8 mouse cellular contexts compared by ENCODE assay signal in genomic region chr19:7274326-7274990, GRCm38 (mm10). TPM values are rescaled to one million over a fixed set of nuclear protein-coding genes. Genes with fewer than 3 reads are reported as not detected.
A peak's percentile ranks its signal among the peaks of the same experiment; 100 is the strongest.
DNase-seq lines count a peak whose midpoint lies in the region; ATAC-seq and TF ChIP-seq lines count a peak whose summit lies in the region.

No protein-coding gene starts in this region.

- no peak overlapping the region for H3K4me3 ChIP-seq in thymus, adult 2 months (ENCODE audit: control insufficient read depth, insufficient read depth, low read length)
- H3K4me3 ChIP-seq in midbrain, embryonic 15.5 days, result no peak overlapping the region

- H3K27me3 ChIP-seq in thymus, adult 2 months (ENCODE audit: control insufficient read depth, insufficient read depth, low read length), result no peaks in the 10 kb centered on the region
- H3K27me3 ChIP-seq in midbrain, embryonic 15.5 days (replicated peaks), result no peaks in the 10 kb centered on the region

- H3K27ac ChIP-seq in thymus, adult 2 months (ENCODE audit: control insufficient read depth, insufficient read depth, low read length), result no peak overlapping the region
- peak overlapping the region; percentile 75 for H3K27ac ChIP-seq in midbrain, embryonic 15.5 days

- peaks cover 14% of the 10 kb centered on the region for H3K4me1 ChIP-seq in thymus, adult 2 months (replicated peaks; ENCODE audit: control insufficient read depth, insufficient read depth, low read length)
- H3K4me1 ChIP-seq in midbrain, embryonic 15.5 days, result peaks cover 65% of the 10 kb centered on the region

- 30% methylated on average over 13 of the region's 13 CpGs for WGBS in thymus, adult 2 months
- whole genome bisulfite sequencing in midbrain, embryonic 15.5 days, result 74% methylated on average over 13 of the region's 13 CpGs

- H3K9me3 ChIP-seq in midbrain, embryonic 15.5 days, result no peaks in the 10 kb centered on the region

- TF ChIP-seq POLR2A in thymus, adult 2 months (IDR thresholded peaks at IDR 0.05; ENCODE audit: control insufficient read depth, extremely low read depth, insufficient read depth, low read length, poor library complexity), result no peak

- no peak overlapping the region for H3K9ac ChIP-seq in midbrain, embryonic 15.5 days

- DNase-seq in adrenal gland, adult (ENCODE audit: inconsistent age in 2 of 2, low spot score in 1 of 2), result peak; percentile 38 to 75
- DNase-seq in adrenal gland, postnatal 4 days (ENCODE audit: low spot score in 2 of 2), result no peak
- peak; percentile 10 for DNase-seq in thymus, postnatal 0 days (ENCODE audit: low spot score)
- no peak for DNase-seq in thymus, adult 2 months
- DNase-seq in heart, postnatal 10 days, result peak; percentile 64 to 68
- no peak for DNase-seq in kidney, postnatal 36 days
- no peak for DNase-seq in gastrocnemius, postnatal 36 days

- ATAC-seq in midbrain, embryonic 15.5 days (replicated peaks), result no peak

- no peak overlapping the region for H3K4me2 ChIP-seq in midbrain, embryonic 15.5 days

- no peak for TF ChIP-seq CTCF in thymus, adult 2 months (IDR thresholded peaks at IDR 0.05; ENCODE audit: borderline replicate concordance, control insufficient read depth, extremely low read depth, insufficient read depth, low read length, poor library complexity)

- intact Hi-C loops in heart, postnatal 10 days (cut with DNase I), result no loop called here
- intact Hi-C loops in gastrocnemius, postnatal 36 days (cut with DNase I), result no loop called here

- H3K36me3 ChIP-seq in thymus, adult 2 months (ENCODE audit: control insufficient read depth, insufficient read depth, low read length), result peaks cover 18% of the 10 kb centered on the region
- peaks cover 26% of the 10 kb centered on the region for H3K36me3 ChIP-seq in midbrain, embryonic 15.5 days (replicated peaks)

RNA-seq across cellular contexts. Expression of gene Rcor2, which starts 7.3 kb away (rescaled TPM):
- total RNA-seq in adrenal gland, postnatal 4 days (2021), result 10 to 100 TPM; 13.4 to 14.8 TPM
- 7.3 and 8.1 TPM in 2 replicates for polyA plus RNA-seq in thymus, postnatal 0 days (2015; fragmentation: Nextera tagmentation; extraction: Ambion mirVana)
- polyA plus RNA-seq in thymus, adult 2 months (2012; rRNA removed), result 31.2 and 42.8 TPM in 2 replicates
- total RNA-seq in heart, postnatal 10 days (2021), result 10 to 100 TPM; 12.9 to 26.0 TPM
- polyA plus RNA-seq in midbrain, embryonic 15.5 days (2015; fragmentation: Nextera tagmentation; extraction: Ambion mirVana), result 25.3 and 30.4 TPM in 2 replicates
- total RNA-seq in gastrocnemius, postnatal 36 days (2021), result 1 to 10 TPM; 1.8 to 2.1 TPM

RNA-seq across cellular contexts. Expression of gene Naa40, which starts 33.5 kb away (rescaled TPM):
- 10 to 100 TPM; 47.1 to 48.3 TPM for total RNA-seq in adrenal gland, postnatal 4 days (2021)
- polyA plus RNA-seq in thymus, postnatal 0 days (2015; fragmentation: Nextera tagmentation; extraction: Ambion mirVana), result 63.9 TPM in 2 replicates
- polyA plus RNA-seq in thymus, adult 2 months (2012; rRNA removed), result 55.9 and 71.6 TPM in 2 replicates
- total RNA-seq in heart, postnatal 10 days (2021), result 10 to 100 TPM; 25.5 to 28.7 TPM
- polyA plus RNA-seq in midbrain, embryonic 15.5 days (2015; fragmentation: Nextera tagmentation; extraction: Ambion mirVana), result 70.1 and 75.1 TPM in 2 replicates
- 10 to 100 TPM in 1 of 2 experiments, 1 to 10 TPM in 1; 7.8 to 11.3 TPM for total RNA-seq in gastrocnemius, postnatal 36 days (2021)

RNA-seq across cellular contexts. Expression of gene Cox8a, which starts 57.0 kb away (rescaled TPM):
- 100 to 1,000 TPM; 687 to 720 TPM for total RNA-seq in adrenal gland, postnatal 4 days (2021)
- 1,177 and 1,274 TPM in 2 replicates for polyA plus RNA-seq in thymus, postnatal 0 days (2015; fragmentation: Nextera tagmentation; extraction: Ambion mirVana)
- 1,690 and 1,818 TPM in 2 replicates for polyA plus RNA-seq in thymus, adult 2 months (2012; rRNA removed)
- 100 to 1,000 TPM; 661 to 717 TPM for total RNA-seq in heart, postnatal 10 days (2021)
- polyA plus RNA-seq in midbrain, embryonic 15.5 days (2015; fragmentation: Nextera tagmentation; extraction: Ambion mirVana), result 837 and 848 TPM in 2 replicates
- 10 to 100 TPM; 80.2 to 87.0 TPM for total RNA-seq in gastrocnemius, postnatal 36 days (2021)

Comparison
In these comparisons a context has a peak if more than half of its experiments do, and no peak if none do; other contexts are left out.
1. DNase-seq: peak in adrenal gland, adult (2 of 2), thymus, postnatal 0 days (single experiment) and heart, postnatal 10 days (2 of 2); none in adrenal gland, postnatal 4 days (0 of 2), thymus, adult 2 months (single experiment), kidney, postnatal 36 days (0 of 2) and gastrocnemius, postnatal 36 days (0 of 2).
2. RNA of gene Rcor2, which starts 7.3 kb away (total RNA-seq): 12.9 to 26.0 TPM in heart, postnatal 10 days and 13.4 to 14.8 TPM in adrenal gland, postnatal 4 days; 1.8 to 2.1 TPM in gastrocnemius, postnatal 36 days; every median in the first group is over 4 times any median in the second.
3. RNA of gene Cox8a, which starts 57.0 kb away (total RNA-seq): 687 to 720 TPM in adrenal gland, postnatal 4 days and 661 to 717 TPM in heart, postnatal 10 days; 80.2 to 87.0 TPM in gastrocnemius, postnatal 36 days; every median in the first group is over 4 times any median in the second.